Mouse (Mus musculus) liver, adult 2 months (tissue): ENCODE measurements around the gene Vmn2r22. TPM values are rescaled to one million over a fixed set of nuclear protein-coding genes. Genes with fewer than 3 reads are reported as not detected.
"Not testable (repeated sequence)": the region's sequence is repeated elsewhere in the genome, so short reads cannot be mapped to it uniquely, and the experiment has no call there.

Experiments used
- DNase-seq: peaks from one replicate; pipeline ENCODE4 v3.0.0-alpha.2; 2011; ENCODE audit warnings: low read depth, low spot score; ENCODE audit errors: extremely low read depth
- H3K27ac ChIP-seq: fragments of 200-500 bp; replicated peaks from 2 replicates; pipeline ENCODE4 v1.5.1; 2012; ENCODE audit warnings: low read depth, mild to moderate bottlenecking, control low read depth, inconsistent platforms, low read length; ENCODE audit not compliant: insufficient read depth
- H3K27me3 ChIP-seq: fragments of 200-500 bp; 2 replicates; pipeline ENCODE4 v1.6.1; 2012; ENCODE audit warnings: mild to moderate bottlenecking, moderate library complexity, low read length, inconsistent platforms; ENCODE audit not compliant: control insufficient read depth, insufficient read depth
- H3K36me3 ChIP-seq: fragments of 200-500 bp; 2 replicates; pipeline ENCODE4 v1.6.1; 2012; ENCODE audit warnings: low read length, inconsistent platforms; ENCODE audit not compliant: control insufficient read depth, insufficient read depth
- H3K4me1 ChIP-seq: fragments of 200-500 bp; 2 replicates; pipeline ENCODE4 v1.6.1; 2011; ENCODE audit warnings: low read length; ENCODE audit not compliant: control insufficient read depth, insufficient read depth
- H3K4me3 ChIP-seq: fragments of 200-500 bp; 2 replicates; pipeline ENCODE4 v1.5.1; 2011; ENCODE audit warnings: low read depth, mild to moderate bottlenecking, control low read depth, low read length, moderate library complexity; ENCODE audit not compliant: insufficient read depth
- H3K79me2 ChIP-seq: fragments of 200-500 bp; 2 replicates; pipeline ENCODE4 v1.6.1; 2012; ENCODE audit warnings: inconsistent platforms, mild to moderate bottlenecking, low read length, moderate library complexity; ENCODE audit not compliant: control insufficient read depth, insufficient read depth
- H3K9ac ChIP-seq: fragments of 200-500 bp; 2 replicates; pipeline ENCODE4 v1.6.1; 2012; ENCODE audit warnings: low read depth, mild to moderate bottlenecking, control low read depth, inconsistent platforms, low read length
- CTCF ChIP-seq: fragments of 200-500 bp; IDR thresholded peaks from 2 replicates; pipeline ENCODE4 v1.5.1; 2011; ENCODE audit warnings: low read depth, low read length, control low read depth
- POLR2A ChIP-seq: fragments of 200-500 bp; IDR thresholded peaks from 2 replicates; pipeline ENCODE4 v1.6.1; 2011; ENCODE audit warnings: low read length, control low read depth; ENCODE audit not compliant: insufficient read depth; ENCODE audit errors: extremely low read depth
- WGBS: fragments of 180-500 bp; shearing (Covaris S2); methylation state at CpG from one replicate; pipeline ENCODE4 v1.1.7; 2018; 5-methylcytosine and 5-hydroxymethylcytosine counted together
- polyA plus RNA-seq: library from polyadenylated mRNA; depleted of rRNA; stranded (reverse); fragments of >200 nt; gene quantifications from 2 replicates; pipeline ENCODE4 v1.2.3, GENCODE M21; 2012; rRNA removed
- total RNA-seq: library from RNA; depleted of rRNA; stranded (reverse); fragments of >200 nt; gene quantifications from 2 replicates; pipeline ENCODE4 v1.2.3, GENCODE M21; 2014; rRNA removed

Gene Vmn2r22
- total RNA-seq (not detected in 2 replicates), polyA plus RNA-seq (not detected in 2 replicates)

DNA sequence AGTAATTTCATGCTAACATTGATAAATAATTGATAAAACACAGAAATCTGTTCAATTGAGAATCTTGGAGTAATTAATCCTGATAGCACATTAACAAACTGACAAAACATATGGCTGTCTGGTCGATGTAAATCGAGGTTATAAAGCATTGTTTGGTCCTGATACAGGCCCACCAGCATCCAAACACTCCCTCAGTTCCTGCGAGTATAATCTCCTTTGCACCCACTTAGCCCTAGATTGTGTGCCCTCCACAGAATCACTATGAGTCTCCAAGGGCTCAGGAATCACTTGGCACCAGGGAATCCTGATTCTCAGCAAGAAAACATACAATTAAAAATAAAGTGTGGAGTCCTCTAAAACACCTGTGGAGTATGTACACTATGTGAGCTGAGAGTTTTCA lies at the start of gene Vmn2r22:
TSS of gene Vmn2r22 (minus strand) at position 101 of the 400 bp plus-strand sequence.
- not testable (repeated sequence) for H3K27ac ChIP-seq, DNase-seq
- WGBS, result 34% methylated on average over 3 of the region's 3 CpGs

DNA sequence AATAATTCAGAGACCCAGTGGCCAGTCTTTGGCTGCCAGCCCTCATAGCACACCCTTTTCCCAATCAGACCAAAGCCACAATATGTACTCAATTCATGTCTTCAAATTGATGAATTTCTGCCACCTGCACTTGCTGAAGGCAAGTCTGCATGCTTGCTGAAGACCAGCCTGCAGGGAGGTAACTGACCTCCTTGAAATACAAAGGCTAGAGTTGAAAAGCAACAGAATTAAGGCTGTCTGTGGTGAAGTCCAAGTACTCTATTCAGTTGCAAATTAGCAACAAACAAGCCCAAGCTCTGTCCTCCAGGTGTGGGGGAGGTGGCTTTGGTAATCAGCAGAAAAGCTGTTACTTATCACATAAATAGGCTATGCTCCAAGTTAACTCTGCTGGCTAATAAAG lies 46.7 kb upstream of the Vmn2r22 start:
- no peak overlapping the region for H3K9ac ChIP-seq
- no peaks in the 10 kb centered on the region for H3K27me3 ChIP-seq
- no peaks in the 10 kb centered on the region for H3K4me1 ChIP-seq
- TF ChIP-seq CTCF, result no peak
- no peak for TF ChIP-seq POLR2A
- no peak overlapping the region for H3K4me3 ChIP-seq
- H3K79me2 ChIP-seq, result no peaks in the 10 kb centered on the region
- no peak for DNase-seq
- H3K36me3 ChIP-seq, result no peaks in the 10 kb centered on the region
- H3K27ac ChIP-seq, result no peak overlapping the region

More for the DNA sequence above, at the start of gene Vmn2r22:
- H3K36me3 ChIP-seq, H3K27me3 ChIP-seq, H3K4me3 ChIP-seq, H3K4me1 ChIP-seq, H3K9ac ChIP-seq, H3K79me2 ChIP-seq: not testable (repeated sequence)

DNA sequence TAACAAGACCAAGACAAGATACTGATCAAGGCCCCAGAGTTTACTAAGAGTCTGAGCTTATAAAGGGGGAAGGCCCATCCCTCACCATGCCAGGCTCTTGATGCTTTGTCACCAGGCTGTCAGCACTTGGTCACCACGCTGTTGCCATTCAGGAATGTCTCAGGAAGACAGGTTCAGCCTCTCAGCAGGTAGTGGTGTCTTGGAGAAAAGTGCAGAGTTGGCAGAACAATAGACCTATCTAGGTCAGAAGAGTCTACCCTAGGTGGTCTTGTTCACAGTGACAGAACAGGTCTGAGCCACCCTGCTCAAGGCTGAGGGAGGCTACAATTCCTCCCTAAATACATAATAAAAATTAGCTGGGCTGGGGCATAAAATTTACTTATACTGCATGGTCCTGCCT lies 46.1 kb upstream of the Vmn2r22 start:
- H3K79me2 ChIP-seq, H3K4me3 ChIP-seq, H3K27ac ChIP-seq, H3K27me3 ChIP-seq, H3K4me1 ChIP-seq, H3K9ac ChIP-seq, H3K36me3 ChIP-seq, DNase-seq: not testable (repeated sequence)
- WGBS, result 23% methylated on average over 1 of the region's 1 CpGs

DNA sequence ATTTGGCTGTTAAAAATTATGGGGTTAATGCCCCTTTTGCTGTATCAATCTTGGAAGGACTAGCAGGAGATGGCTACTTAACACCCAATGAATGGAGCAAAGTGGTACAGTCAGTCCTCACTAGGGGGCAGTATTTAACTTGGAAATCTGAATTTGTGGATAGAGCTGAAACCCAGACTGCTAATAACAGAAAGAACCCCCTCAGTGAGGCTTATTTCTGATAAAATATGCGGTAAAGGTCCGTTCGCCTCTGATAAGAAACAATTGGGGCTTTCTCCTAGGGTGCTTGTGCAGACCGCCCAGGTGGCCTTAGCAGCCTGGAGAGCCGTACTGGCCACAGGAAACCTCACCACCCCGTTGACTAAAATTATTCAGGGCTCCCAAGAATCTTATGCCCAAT lies 6.5 kb upstream of the Vmn2r22 start:
- no peaks in the 10 kb centered on the region for H3K79me2 ChIP-seq
- no peaks in the 10 kb centered on the region for H3K4me1 ChIP-seq
- WGBS, result 52% methylated on average over 6 of the region's 6 CpGs
- no peak for TF ChIP-seq POLR2A
- DNase-seq, result no peak
- no peak overlapping the region for H3K9ac ChIP-seq
- no peaks in the 10 kb centered on the region for H3K27me3 ChIP-seq
- no peak overlapping the region for H3K4me3 ChIP-seq
- H3K27ac ChIP-seq, result no peak overlapping the region
- H3K36me3 ChIP-seq, result no peaks in the 10 kb centered on the region

DNA sequence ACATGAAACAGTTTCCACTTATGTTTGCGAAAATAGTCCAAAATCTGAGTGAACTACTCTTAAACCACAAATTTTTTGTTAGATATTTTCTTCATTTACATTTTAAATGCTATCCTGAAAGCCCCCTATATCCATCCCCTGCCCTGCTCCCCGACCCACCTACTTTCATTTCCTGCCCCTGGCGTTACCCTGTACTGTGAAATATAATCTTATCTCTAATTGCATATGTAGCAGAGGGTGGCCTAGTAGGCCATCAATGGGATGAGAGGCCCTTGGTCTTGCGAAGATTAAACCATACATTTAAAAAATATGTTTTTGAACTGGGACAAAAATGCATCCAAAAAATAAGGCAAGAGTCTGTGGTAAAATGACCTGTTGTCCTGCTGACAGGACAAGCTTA lies 11.1 kb downstream of the Vmn2r22 start:
- not testable (repeated sequence) for H3K27ac ChIP-seq, H3K4me3 ChIP-seq, H3K4me1 ChIP-seq, H3K9ac ChIP-seq, H3K79me2 ChIP-seq, H3K27me3 ChIP-seq, DNase-seq, H3K36me3 ChIP-seq
- WGBS, result 66% methylated on average over 4 of the region's 4 CpGs

DNA sequence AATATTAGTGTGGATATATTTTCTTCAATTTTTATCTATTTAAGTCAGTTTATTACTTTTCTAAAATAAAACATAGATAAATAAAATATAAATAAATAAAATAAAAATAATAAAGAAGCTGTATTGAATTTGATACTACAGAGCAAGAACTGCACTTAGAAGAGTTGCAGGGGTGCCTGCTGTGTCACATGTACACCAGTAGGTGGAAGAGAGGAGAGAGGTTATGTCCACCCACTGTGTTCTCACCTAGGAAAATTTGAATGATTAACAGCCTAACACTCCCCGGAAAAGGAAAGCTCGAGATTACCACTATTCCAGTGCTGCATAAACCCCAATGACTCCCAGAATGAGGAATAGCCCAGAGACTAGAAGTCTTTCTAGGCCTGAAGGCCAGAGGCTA lies 26.7 kb downstream of the Vmn2r22 start:
- not testable (repeated sequence) for H3K27ac ChIP-seq, H3K36me3 ChIP-seq, H3K4me1 ChIP-seq, H3K79me2 ChIP-seq, H3K4me3 ChIP-seq, DNase-seq, H3K27me3 ChIP-seq, H3K9ac ChIP-seq
- WGBS, result no CpG with 5 or more reads among the region's 2 CpGs

DNA sequence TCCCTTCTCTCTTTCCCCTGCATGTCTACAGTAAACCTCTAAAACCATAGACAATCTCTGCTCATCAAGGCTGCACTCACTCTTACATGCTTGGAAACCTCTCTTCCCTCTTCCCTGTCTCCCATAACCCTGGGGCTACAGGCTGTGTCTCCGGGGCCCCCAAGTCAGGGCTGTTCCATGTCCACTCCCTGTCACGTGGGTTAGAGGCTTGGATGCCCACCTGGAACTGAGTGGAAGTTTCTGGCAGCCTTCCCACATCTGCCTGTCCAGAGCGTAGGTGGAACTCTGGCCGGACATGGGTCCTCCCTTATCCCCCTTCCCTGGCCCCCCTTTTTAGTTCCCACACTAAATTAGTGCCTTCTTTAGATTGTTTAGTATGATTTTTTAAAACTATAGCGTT lies 62.2 kb downstream of the Vmn2r22 start:
- H3K79me2 ChIP-seq, H3K4me1 ChIP-seq, H3K4me3 ChIP-seq, DNase-seq, H3K27me3 ChIP-seq, H3K9ac ChIP-seq, H3K27ac ChIP-seq, H3K36me3 ChIP-seq: not testable (repeated sequence)
- no CpG with 5 or more reads among the region's 5 CpGs for WGBS

DNA sequence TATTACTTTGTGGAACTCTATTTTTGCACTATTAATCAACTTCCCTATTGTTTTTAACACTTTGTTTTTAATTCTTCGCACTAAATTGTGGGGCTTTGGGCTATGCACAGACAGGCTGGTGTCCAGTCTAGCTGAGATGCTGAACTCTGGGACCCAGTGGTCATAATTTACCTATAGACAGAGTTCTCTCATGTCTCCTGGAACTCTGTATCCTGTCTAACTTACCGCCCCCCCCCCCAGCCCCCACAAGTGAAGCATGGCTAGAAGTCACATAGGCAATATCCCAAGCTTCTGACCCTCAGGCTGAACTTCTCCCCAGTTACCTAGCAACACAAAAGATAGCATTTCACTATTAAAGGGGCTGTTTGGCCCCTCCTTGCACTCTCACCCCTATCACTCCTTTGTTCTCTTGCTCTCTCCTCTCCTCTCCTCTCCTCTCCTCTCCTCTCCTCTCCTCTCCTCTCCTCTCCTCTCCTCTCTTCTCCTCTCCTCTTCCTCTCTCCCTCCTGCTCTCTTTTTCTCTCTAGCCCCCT lies 62.7 kb downstream of the Vmn2r22 start:
- not testable (repeated sequence) for H3K27ac ChIP-seq, H3K9ac ChIP-seq, DNase-seq, H3K4me1 ChIP-seq, H3K79me2 ChIP-seq, H3K36me3 ChIP-seq, H3K4me3 ChIP-seq, H3K27me3 ChIP-seq
- WGBS, result no CpG with 5 or more reads among the region's 2 CpGs

DNA sequence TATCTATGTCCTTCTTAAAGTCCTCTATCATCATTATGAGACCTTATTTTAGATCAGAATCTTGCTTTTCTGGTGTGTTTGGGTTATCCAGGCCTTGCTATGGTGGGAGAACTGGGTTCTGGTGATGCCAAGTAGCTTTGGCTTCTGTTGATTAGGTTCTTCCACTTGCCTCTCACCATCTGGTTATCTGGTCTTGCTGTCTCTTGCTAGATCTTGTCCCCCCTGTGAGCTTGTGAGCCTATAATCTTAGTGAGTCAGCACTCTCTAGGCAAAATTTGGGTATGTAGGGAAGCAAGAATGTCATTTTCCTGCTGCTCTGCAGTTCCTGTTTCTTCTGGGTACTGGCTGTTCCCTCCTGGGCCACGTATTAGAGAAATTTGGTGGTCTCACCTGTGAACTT lies 66.5 kb downstream of the Vmn2r22 start:
- not testable (repeated sequence) for H3K27ac ChIP-seq, H3K79me2 ChIP-seq, H3K27me3 ChIP-seq, H3K4me1 ChIP-seq, H3K4me3 ChIP-seq, H3K9ac ChIP-seq, H3K36me3 ChIP-seq, DNase-seq
- no CpG with 5 or more reads among the region's 1 CpGs for WGBS
